Mouse (Mus musculus) forelimb bud, embryonic 11.5 days (tissue): ENCODE measurements around the gene Zscan29.
"Not testable (repeated sequence)": the region's sequence is repeated elsewhere in the genome, so short reads cannot be mapped to it uniquely, and the experiment has no call there.

Source experiments
- DNase-seq: peaks from one replicate; pipeline ENCODE4 v3.0.0-alpha.2; 2012; ENCODE audit warnings: low read depth, low spot score

The Zscan29 gene

DNA sequence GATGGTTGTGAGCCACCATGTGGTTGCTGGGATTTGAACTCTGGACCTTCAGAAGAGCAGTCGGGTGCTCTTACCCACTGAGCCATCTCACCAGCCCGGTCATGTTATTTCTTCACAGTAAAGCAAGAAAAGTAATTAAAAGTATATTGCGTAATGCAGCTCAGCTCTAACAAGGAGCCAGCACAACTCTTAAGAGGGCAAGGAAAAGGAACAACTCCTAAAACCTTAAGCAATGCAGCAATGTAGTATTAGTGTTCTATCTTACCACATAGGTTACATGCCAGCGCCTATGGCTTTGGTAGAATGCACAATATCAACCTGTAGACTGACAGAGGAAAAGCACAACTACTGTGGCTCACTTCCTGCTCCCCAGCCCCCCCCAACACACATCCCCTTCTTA lies 33.6 kb downstream of the Zscan29 start:
- no peak for DNase-seq

DNA sequence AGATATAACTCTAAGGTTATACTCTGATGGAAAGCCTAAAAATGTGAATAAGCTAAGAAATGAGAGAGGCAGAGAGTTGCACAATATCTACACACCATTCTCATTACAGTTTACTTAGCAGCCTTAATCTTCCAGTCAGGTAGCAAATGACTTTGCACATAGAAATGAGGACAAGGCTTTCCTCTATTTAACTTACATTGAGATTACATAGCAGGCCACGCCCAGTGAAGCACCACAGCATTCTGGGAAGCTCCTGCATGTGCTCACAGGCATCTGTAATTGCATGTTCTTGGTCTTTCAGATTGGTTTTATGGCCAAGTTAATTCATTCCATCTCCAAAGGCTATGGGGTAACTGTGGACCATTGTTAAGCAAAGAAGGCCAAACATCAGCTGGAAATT lies 38.1 kb downstream of the Zscan29 start:
- no peak for DNase-seq

DNA sequence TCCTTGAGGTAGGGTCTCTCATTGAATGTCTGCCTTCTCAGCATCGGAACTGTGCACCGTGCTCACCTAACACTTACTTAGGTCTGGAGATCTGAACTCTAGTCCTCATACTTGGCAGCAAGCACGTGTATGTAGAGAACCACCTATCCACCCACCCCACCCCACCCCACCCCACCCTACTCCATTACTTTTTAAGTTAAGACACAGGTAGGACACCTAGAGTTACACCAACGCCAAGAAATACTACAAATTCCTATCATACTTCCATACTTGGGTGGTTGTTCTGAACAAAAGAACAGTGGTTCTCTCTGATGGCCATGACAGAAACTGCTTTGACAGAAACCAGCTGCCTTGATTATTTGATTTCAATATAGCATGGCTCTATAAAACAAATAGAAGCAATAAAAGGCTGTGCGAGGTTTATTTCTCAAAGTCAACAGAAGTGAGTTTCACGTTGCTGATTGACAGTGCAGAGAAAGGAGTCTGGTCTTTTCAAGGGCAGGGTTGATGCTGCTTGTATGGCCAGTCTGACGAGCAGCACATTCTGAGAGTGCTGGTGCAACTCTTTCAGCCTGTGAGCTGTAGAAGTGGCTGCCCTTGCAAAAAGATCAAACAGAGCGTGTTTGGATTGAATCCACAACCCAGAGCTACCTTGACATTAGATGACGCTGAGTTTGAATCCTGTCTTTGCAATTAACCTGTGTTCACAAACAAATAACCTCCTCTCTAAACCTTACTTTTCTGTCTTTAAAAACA lies 41.9 kb downstream of the Zscan29 start:
- no peak for DNase-seq

DNA sequence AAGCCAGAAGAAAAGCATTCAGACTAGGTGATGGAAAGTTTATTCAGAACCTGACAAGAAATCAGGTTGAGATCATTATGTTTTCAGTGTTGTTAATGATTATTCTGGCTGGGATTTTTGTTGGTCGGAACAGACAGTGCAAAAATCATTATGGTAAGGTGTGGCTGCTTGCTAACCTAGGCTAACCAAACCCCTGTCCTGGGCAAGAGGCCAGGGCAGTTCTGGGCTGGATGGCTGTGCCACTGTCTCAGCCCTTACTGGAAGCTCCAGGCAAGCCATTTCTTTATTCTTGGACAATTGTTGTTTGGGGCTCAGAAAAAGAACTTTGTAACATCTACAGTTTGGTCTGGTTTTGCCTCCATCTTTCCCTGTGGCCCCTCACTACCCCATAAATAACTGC lies 43.4 kb downstream of the Zscan29 start:
- DNase-seq, result no peak

DNA sequence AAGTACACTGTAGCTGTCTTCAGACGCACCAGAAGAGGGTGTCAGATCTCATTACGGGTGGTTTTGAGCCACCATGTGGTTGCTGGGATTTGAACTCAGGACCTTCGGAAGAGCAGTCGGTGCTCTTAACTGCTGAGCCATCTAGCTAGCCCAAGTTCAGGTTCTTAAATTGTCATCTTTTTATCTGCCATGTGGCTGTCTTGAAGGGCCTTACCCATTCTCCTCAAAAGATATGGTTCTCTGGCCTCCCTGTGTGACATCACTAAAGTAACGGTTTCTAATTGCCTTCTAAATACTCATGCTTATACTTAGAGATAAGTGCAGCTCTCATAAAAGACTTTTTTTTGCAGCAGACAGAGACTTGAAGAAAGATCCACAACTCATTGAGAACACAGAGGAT lies 44.6 kb downstream of the Zscan29 start:
- DNase-seq, result not testable (repeated sequence)

DNA sequence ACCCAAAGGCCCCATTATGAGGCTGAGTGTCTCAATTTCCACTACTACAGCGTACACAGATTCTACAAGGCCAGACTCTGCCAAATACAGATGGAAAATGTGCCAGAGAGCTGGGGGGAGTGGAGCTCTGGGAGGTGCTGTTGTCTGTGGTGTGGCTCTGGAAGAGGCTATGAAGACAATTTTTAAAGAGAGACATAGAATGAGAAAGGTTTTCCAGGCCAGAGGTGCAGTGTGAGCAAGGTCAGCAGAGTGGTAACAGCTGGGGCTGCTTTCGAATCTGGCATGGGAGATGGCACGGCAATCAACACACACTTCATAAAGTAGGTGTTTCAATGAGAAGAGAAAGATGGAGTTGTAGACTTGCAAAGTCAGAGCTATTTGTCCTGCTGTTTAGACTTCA lies 51.7 kb downstream of the Zscan29 start:
- no peak for DNase-seq

DNA sequence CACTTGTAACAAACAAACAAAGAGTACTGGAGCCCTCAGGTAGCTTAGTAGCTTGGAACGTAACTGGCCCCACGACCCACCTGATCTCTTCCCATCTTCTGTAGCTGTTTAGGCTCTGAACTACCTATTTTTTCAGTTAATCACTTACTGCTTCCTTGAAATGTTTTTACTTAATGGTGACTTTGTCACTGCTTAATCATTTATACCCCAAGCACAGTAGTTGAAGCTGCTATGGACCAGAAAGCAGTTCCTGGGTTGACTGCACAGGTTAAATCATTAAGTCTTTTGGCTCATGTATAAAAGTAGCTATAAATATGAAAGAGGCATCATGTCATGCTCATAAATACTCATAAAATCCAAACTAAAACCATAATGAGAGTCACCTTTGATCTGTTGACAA lies 55.5 kb downstream of the Zscan29 start:
- DNase-seq, result no peak

DNA sequence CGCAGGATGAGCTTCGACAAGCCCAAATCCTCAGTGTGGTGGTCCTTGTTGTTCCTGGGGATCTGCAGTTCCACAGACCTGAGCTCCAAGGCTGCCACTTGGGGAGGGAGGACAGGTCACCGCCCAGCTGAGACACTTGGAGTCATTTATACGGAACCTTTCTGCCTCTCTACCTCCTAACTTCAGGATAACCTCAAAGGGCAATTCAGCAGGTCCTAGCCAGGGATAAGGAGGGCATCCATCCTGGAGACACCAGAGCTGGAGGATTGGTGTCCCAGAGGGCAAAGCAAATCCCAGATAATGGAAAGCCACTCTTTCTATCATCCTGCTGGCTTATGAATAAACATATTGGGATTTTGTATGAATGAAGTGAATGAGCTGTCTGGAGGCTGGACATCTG lies 61.2 kb downstream of the Zscan29 start, which contains the start of gene Tgm7:
Tgm7 (minus strand) TSS at position 101 of the 400 bp plus-strand sequence.
- no peak for DNase-seq
